Mouse (Mus musculus): ENCODE data around the gene Tmem163. TPM values are rescaled to one million over a fixed set of nuclear protein-coding genes. Genes with fewer than 3 reads are reported as not detected.

The Tmem163 gene
- total and polyA plus RNA-seq, 3 experiments, result not detected

DNA sequence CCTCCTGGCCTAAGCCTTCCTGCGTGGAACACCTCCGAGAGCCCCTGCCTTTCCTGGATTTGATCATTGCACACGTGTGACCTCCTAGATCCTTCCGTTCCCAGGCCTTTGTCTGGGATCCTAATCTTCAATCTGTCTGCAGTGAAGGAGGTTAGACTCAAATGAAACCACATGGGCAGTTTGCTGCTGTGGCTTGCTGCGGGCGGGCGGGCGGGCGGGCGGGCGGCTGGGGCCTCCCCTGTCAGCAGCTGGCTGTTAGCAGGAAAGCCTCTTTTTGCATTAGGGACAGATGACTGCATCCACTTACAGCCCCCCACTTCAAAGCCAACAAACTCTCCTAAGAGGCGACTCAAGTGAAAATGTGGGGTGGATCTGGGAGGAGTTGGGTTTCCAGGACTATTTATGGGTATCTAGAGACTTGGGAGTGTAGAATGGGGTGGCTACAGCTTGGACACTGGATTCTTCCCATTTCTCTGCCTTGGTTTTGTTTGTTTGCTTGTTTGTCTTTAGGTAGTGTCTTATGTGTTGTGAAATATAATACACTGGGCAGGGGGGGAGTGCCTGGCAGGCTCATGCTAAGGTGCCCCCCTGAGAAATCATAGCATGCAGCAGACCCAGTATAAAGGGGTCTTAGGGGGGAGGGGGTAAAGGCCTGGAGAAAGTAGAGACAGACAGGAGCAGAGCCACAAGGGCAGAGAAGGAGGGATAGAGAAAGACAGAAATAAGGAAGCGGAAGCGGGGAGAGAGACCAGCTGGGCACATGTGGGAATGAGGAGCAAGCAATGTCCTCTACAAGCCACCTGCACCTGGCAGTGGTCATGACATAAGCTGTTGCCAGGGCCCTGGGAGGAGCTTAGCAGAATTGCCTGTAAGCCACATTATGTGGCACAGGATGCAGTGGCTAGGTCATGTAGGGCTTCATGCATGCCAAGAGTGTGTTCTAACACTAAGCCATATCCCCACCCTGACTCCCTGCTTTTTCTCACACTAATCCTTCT lies 236.2 kb downstream of the Tmem163 start:
- H3K79me2 ChIP-seq (ENCODE audit: control insufficient read depth, insufficient read depth, low read length, poor library complexity), result no peaks in the 10 kb centered on the region
- no peak overlapping the region for H3K4me3 ChIP-seq (ENCODE audit: control insufficient read depth in 1 of 2, insufficient read depth in 1 of 2, low read depth in 2 of 2, low read length in 2 of 2)
- H3K27ac ChIP-seq (ENCODE audit: control insufficient read depth, low read depth, low read length), result no peak overlapping the region
- no peaks in the 10 kb centered on the region for H3K9me3 ChIP-seq (replicated peaks; ENCODE audit: insufficient read depth, low read length)
- no peaks in the 10 kb centered on the region for H3K4me1 ChIP-seq (ENCODE audit: control insufficient read depth in 1 of 2, insufficient read depth in 2 of 2, low read length in 2 of 2)
- no peaks in the 10 kb centered on the region for H3K27me3 ChIP-seq (ENCODE audit: control insufficient read depth in 1 of 2, insufficient read depth in 2 of 2, low read length in 2 of 2)
- TF ChIP-seq ZNF384 (IDR thresholded peaks at IDR 0.05; ENCODE audit: low read depth, low read length), result no peak
- TF ChIP-seq E2F4 (IDR thresholded peaks at IDR 0.05; ENCODE audit: borderline replicate concordance, low read depth, low read length), result no peak
- no peak for TF ChIP-seq ETS1 (IDR thresholded peaks at IDR 0.05; ENCODE audit: low read depth, low read length)
- no peak for TF ChIP-seq EP300 (IDR thresholded peaks at IDR 0.05; ENCODE audit: low read depth in 1 of 2, low read length in 2 of 2)
- TF ChIP-seq KAT2A (conservative IDR thresholded peaks at IDR 0.05; ENCODE audit: low read depth, low read length), result no peak
- no peaks in the 10 kb centered on the region; a peak in 1 of 4 replicates for H3K36me3 ChIP-seq (ENCODE audit: control insufficient read depth in 1 of 2, insufficient read depth in 2 of 2, low read length in 2 of 2)
- no peak overlapping the region for H3K9ac ChIP-seq (ENCODE audit: control insufficient read depth, low read depth, low read length, poor library complexity, severe bottlenecking)
- no peak for DNase-seq (ENCODE audit: low read depth, low spot score)

GRCm38 (mm10) chr1:127441736-127442135 lies 237.6 kb downstream of the Tmem163 start:
- peak; percentile 4 for DNase-seq (ENCODE audit: low read depth, low spot score)
- no peaks in the 10 kb centered on the region for H3K9me3 ChIP-seq (replicated peaks; ENCODE audit: insufficient read depth, low read length)
- no peaks in the 10 kb centered on the region for H3K27me3 ChIP-seq (ENCODE audit: control insufficient read depth in 1 of 2, insufficient read depth in 2 of 2, low read length in 2 of 2)
- H3K36me3 ChIP-seq (ENCODE audit: control insufficient read depth in 1 of 2, insufficient read depth in 2 of 2, low read length in 2 of 2), result no peaks in the 10 kb centered on the region; a peak in 1 of 4 replicates
- no peaks in the 10 kb centered on the region for H3K79me2 ChIP-seq (ENCODE audit: control insufficient read depth, insufficient read depth, low read length, poor library complexity)
- no peak overlapping the region for H3K27ac ChIP-seq (ENCODE audit: control insufficient read depth, low read depth, low read length)
- no peak overlapping the region for H3K9ac ChIP-seq (ENCODE audit: control insufficient read depth, low read depth, low read length, poor library complexity, severe bottlenecking)
- H3K4me3 ChIP-seq (ENCODE audit: control insufficient read depth in 1 of 2, insufficient read depth in 1 of 2, low read depth in 2 of 2, low read length in 2 of 2), result no peak overlapping the region
- no peaks in the 10 kb centered on the region for H3K4me1 ChIP-seq (ENCODE audit: control insufficient read depth in 1 of 2, insufficient read depth in 2 of 2, low read length in 2 of 2)
- no peak for TF ChIP-seq MEF2A (IDR thresholded peaks at IDR 0.05; ENCODE audit: extremely low read depth, insufficient replicate concordance, low read depth, low read length, poor library complexity, severe bottlenecking)
- TF ChIP-seq MYC (IDR thresholded peaks at IDR 0.05; ENCODE audit: low read depth, low read length), result no peak
- peak; percentile 20; the same call in 1 of the 2 replicates for TF ChIP-seq SMC3 (IDR thresholded peaks at IDR 0.05; ENCODE audit: low read depth, low read length)
- TF ChIP-seq MXI1 (IDR thresholded peaks at IDR 0.05; ENCODE audit: low read depth, low read length), result no peak
- TF ChIP-seq TBP (IDR thresholded peaks at IDR 0.05; ENCODE audit: low read depth, low read length), result no peak
- TF ChIP-seq POLR2AphosphoS5 (IDR thresholded peaks at IDR 0.05; ENCODE audit: borderline replicate concordance, low read depth, low read length), result no peak
- no peak for TF ChIP-seq MAX (IDR thresholded peaks at IDR 0.05; ENCODE audit: low read length)
- no peak for TF ChIP-seq MAFK (IDR thresholded peaks at IDR 0.05; ENCODE audit: borderline replicate concordance, low read depth, low read length)
